Mouse (Mus musculus): ENCODE measurements around the gene Mob3b.

DNA sequence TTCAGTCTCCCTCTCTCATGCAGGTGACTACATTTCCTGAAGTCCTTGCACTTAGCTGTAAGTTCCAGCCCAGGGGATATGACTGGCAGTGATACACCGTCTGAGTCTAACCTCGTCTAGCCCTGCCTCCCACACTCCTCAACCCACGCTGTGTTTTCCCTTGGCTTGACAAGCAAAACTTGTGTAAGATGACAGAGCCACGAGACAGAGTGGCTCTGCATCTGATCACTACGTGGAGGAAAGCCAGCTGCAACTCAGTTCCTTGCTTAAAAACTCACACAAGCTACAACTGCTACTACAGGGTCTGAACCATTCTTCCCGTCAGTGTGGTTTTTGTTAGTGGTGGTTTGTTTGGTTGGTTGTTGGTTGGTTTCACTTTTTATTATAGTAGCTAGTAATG, 17.0 kb downstream of the Mob3b start:
- TF ChIP-seq CTCF (IDR thresholded peaks at IDR 0.05; ENCODE audit: borderline replicate concordance, control insufficient read depth, extremely low read depth, insufficient read depth, low read length, poor library complexity) (no peak), POLR2A (IDR thresholded peaks at IDR 0.05; ENCODE audit: control insufficient read depth, extremely low read depth, insufficient read depth, low read length, poor library complexity) (no peak)
